Mouse (Mus musculus): ENCODE measurements around the gene Tbc1d30. TPM values are rescaled to one million over a fixed set of nuclear protein-coding genes. Genes with fewer than 3 reads are reported as not detected.

The Tbc1d30 gene
- 1.1 and 2.2 TPM in 2 replicates for polyA plus RNA-seq (2016; fragmentation: Nextera tagmentation; extraction: Ambion mirVana)

GRCm38 (mm10) chr10:121351066-121351581 is at the start of gene Tbc1d30:
TSS of gene Tbc1d30 (minus strand) at chr10:121351278.
- Histone ChIP-seq H3K9me3 (replicated peaks) (peaks cover 4% of the 10 kb centered on the region; the same call in 1 of the 2 replicates), H3K4me1 (peaks cover 30% of the 10 kb centered on the region), H3K4me3 (peak within 1 kb of the TSS; percentile 66), H3K27me3 (ENCODE audit: low read depth, poor library complexity, severe bottlenecking) (peaks cover 57% of the 10 kb centered on the region), H3K36me3 (no peaks in the 10 kb centered on the region), H3K27ac (replicated peaks) (peak within 1 kb of the TSS; percentile 61; the same call in 1 of the 2 replicates)
- DNase-seq (ENCODE audit: low spot score) = peak; percentile 62
- under 1% methylated on average over 61 of the region's 61 CpGs for WGBS

DNA sequence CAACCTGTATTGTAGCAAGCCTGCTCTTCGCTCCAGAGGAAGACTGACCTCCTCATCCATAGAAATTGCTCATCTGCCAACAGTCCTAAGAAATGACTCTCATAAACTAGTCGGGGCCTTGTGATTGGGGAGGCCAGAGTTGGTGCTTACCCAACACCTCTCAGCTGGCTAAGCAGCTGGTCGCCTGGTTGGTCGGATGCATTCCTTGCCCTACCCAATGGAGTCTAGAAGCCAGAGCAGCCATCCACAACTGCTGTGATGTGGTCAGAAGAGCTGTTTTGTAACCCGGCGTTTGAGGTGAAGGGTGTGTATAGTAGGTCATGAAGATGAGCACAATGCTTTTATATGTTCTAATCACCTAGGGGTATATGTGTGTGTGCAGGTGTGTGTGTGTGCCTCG is 47.5 kb upstream of the Tbc1d30 start:
- no peaks in the 10 kb centered on the region for H3K27me3 ChIP-seq (ENCODE audit: low read depth, poor library complexity, severe bottlenecking)
- no peak for DNase-seq (ENCODE audit: low spot score)
- H3K4me1 ChIP-seq = no peaks in the 10 kb centered on the region
- WGBS = 92% methylated on average over 7 of the region's 7 CpGs
- H3K9me3 ChIP-seq (replicated peaks) = no peaks in the 10 kb centered on the region
- peaks cover 34% of the 10 kb centered on the region for H3K36me3 ChIP-seq
- no peak overlapping the region for H3K4me3 ChIP-seq
- no peak overlapping the region for H3K27ac ChIP-seq (replicated peaks)

DNA sequence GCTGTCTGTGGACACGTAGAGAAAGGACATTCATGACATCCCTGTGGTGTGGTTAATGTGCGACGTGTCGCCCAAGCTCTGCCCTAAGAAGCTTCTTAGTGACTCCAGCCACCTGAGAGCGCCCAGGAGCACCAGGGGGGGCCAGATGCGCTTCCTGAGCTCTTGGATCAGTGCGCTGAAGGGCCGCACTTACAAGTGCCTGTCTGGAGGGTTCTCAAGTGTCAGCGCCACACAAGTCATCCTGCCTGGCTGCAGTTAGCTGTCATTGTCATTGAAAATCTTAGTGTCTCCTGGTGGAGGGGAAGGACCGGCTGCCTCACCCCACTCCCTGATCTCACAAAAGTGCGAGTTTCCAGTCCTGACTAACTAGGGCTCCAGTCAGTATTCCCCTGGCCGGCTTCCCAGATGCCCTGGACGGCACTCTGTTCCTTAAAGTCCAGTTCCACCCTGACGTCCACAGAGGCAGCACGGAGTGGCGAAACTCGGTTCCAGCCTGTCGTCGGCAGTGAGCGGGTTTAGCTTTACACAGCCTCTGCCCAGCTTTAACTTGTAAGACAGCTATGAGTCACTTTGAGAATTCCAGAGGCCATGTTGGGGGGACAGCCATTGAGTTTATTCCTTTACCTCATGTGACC is 44.6 kb upstream of the Tbc1d30 start:
- Histone ChIP-seq H3K27ac (replicated peaks) (no peak overlapping the region), H3K9me3 (replicated peaks) (no peaks in the 10 kb centered on the region), H3K27me3 (ENCODE audit: low read depth, poor library complexity, severe bottlenecking) (no peaks in the 10 kb centered on the region), H3K36me3 (peaks cover 63% of the 10 kb centered on the region), H3K4me3 (no peak overlapping the region), H3K4me1 (no peaks in the 10 kb centered on the region)
- DNase-seq (ENCODE audit: low spot score) = no peak
- 89% methylated on average over 20 of the region's 20 CpGs for WGBS

DNA sequence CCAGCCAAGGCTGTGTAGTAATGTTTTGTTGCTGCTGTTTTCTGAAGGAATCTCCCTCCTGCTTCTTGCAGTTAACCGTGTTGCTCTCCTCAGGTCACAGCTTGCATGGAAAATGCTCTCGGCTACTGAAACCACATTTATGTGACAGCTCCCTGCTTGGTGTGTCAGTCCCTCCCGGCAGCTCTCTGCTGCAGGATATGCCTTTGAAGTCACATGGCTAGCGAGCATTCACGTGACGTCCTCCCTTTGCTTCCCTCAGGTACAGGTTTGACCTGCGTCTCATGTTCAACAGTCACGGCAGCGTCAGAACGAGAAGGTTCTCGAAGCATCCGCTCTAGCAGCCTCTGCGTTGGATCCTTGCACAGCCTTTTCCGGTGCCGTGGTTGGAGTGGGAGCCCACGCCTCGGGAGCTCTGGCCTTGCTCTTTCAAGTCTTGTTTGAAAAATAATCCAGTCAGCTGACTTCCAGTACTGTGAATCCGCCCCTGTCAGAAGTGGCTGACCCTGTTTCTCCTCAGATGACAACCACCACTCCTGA is 43.8 kb upstream of the Tbc1d30 start:
- Histone ChIP-seq H3K36me3 (peaks cover 72% of the 10 kb centered on the region), H3K4me1 (no peaks in the 10 kb centered on the region)

DNA sequence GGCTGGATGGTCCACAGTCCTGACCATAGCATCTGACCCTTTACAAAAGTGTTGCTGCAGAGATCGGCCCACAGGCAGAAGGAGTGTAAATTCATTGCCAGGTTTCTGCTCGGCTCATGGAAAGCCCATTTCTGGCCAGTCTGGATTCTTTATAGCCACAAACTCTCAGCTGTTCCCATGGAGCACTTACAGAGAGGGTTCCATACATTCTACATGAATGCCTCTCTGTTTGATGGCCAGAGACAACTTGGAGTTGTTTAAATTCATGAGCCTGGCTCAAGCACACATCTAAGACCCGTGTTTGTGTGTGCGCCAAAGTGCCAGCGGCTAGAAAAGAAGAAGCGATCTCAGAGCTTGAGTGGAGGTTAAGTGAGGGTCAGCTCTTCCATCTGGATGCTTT is 43.2 kb upstream of the Tbc1d30 start:
- 96% methylated on average over 6 of the region's 6 CpGs for WGBS
- H3K27ac ChIP-seq (replicated peaks) = no peak overlapping the region
- H3K9me3 ChIP-seq (replicated peaks) = no peaks in the 10 kb centered on the region
- H3K4me1 ChIP-seq = no peaks in the 10 kb centered on the region
- H3K36me3 ChIP-seq = peaks cover 77% of the 10 kb centered on the region
- H3K4me3 ChIP-seq = no peak overlapping the region
- no peak for DNase-seq (ENCODE audit: low spot score)
- no peaks in the 10 kb centered on the region for H3K27me3 ChIP-seq (ENCODE audit: low read depth, poor library complexity, severe bottlenecking)

More for the DNA sequence above, 43.8 kb upstream of the Tbc1d30 start:
- WGBS = 95% methylated on average over 18 of the region's 18 CpGs
- Histone ChIP-seq H3K9me3 (replicated peaks) (no peaks in the 10 kb centered on the region), H3K27me3 (ENCODE audit: low read depth, poor library complexity, severe bottlenecking) (no peaks in the 10 kb centered on the region), H3K4me3 (no peak overlapping the region), H3K27ac (replicated peaks) (no peak overlapping the region)
- no peak for DNase-seq (ENCODE audit: low spot score)

DNA sequence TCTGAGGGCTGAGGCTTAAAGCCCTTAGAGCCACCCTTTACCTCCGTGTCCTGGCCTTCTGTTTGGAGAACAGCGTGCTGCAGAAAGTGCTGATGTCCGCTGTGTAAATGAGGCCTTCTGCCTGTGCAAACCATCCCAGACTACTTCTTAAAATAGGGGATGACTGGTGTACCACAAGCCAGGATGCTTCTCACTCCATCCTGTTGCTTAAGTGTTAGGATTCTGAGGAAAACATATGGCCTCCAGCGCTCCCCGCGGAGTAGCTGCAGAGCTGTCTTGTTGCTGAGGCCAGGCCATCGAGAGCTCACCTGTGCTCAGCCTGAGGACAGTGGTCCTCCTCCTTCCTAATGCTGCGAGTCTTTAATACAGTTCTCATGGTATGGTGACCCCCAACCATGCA is 40.8 kb upstream of the Tbc1d30 start:
- WGBS = 96% methylated on average over 8 of the region's 8 CpGs
- Histone ChIP-seq H3K9me3 (replicated peaks) (no peaks in the 10 kb centered on the region), H3K36me3 (peaks cover 99% of the 10 kb centered on the region), H3K4me3 (no peak overlapping the region), H3K4me1 (no peaks in the 10 kb centered on the region), H3K27ac (replicated peaks) (no peak overlapping the region), H3K27me3 (ENCODE audit: low read depth, poor library complexity, severe bottlenecking) (no peaks in the 10 kb centered on the region)
- DNase-seq (ENCODE audit: low spot score) = no peak

DNA sequence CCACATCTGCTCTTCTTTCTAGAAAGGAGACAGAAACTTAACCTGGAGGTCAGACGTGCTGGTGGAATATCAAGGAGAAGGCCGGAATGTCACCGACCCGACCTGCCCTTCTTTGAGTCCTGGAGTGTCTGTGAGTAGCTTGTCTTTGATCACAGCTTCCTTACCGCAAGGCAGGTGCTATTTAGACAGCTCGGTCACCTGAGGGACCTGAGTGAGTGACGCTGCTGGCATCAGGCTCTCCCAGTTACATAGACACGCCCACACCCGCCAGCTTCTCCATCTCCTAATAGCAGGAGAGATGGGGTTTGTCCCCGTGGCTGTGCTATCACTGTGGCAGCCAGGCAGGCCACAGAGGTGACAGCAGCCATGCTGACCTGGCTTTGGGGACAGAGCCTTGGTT is 39.5 kb upstream of the Tbc1d30 start:
- 85% methylated on average over 10 of the region's 10 CpGs for WGBS
- Histone ChIP-seq H3K4me3 (no peak overlapping the region), H3K4me1 (no peaks in the 10 kb centered on the region; the same call in 1 of the 2 replicates), H3K27me3 (ENCODE audit: low read depth, poor library complexity, severe bottlenecking) (no peaks in the 10 kb centered on the region), H3K9me3 (replicated peaks) (no peaks in the 10 kb centered on the region), H3K27ac (replicated peaks) (no peak overlapping the region), H3K36me3 (peaks cover 97% of the 10 kb centered on the region)
- DNase-seq (ENCODE audit: low spot score) = no peak

GRCm38 (mm10) chr10:121386347-121386746 is 35.3 kb upstream of the Tbc1d30 start:
- Histone ChIP-seq H3K27ac (replicated peaks) (no peak overlapping the region), H3K9me3 (replicated peaks) (no peaks in the 10 kb centered on the region), H3K4me3 (no peak overlapping the region), H3K4me1 (no peaks in the 10 kb centered on the region; the same call in 1 of the 2 replicates), H3K36me3 (peaks cover 97% of the 10 kb centered on the region), H3K27me3 (ENCODE audit: low read depth, poor library complexity, severe bottlenecking) (no peaks in the 10 kb centered on the region)
- DNase-seq (ENCODE audit: low spot score) = no peak
- 82% methylated on average over 9 of the region's 9 CpGs for WGBS

DNA sequence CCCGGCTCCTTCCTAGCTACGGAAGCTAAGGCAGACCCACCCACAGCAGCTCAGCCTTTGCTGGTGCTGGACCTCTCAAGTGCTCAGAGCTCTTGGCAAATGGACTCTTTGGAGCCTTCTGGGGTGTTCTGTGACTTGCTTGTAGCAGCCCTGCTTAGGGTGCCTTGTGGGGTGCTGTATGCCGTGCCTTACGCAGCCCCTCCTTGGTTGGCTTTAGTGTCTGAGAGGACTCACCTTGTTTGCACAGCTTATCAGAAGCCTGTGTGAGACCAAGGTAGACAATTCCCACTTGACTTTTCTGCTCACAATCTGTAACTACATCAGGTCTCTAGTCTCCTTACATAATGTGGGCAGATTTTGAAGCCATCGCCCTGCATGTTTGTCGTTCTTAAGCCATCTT is 34.6 kb upstream of the Tbc1d30 start:
- Histone ChIP-seq H3K4me1 (no peaks in the 10 kb centered on the region; the same call in 1 of the 2 replicates), H3K27me3 (ENCODE audit: low read depth, poor library complexity, severe bottlenecking) (no peaks in the 10 kb centered on the region), H3K36me3 (peaks cover 97% of the 10 kb centered on the region), H3K27ac (replicated peaks) (no peak overlapping the region), H3K4me3 (no peak overlapping the region), H3K9me3 (replicated peaks) (no peaks in the 10 kb centered on the region)
- no peak for DNase-seq (ENCODE audit: low spot score)
- WGBS = 97% methylated on average over 6 of the region's 6 CpGs

DNA sequence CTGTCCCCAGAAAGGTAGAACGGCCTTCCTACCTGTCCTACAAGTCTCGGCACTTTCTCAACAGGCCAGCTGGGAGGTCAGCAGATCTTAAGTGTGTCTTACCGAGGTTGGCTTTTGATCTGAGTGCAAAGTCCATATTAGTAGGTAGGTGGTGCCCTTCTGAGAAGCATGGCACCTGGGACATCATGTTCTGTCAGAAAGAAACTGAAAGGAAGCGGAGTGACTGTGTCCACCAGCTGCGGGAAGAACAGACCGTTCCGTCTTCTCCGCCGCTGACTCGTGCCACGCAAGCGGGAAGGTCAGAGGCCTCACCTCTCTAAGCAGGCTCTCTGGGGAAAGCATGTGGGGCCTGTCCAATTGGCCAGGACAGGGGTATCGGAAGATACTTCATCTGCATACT is 33.6 kb upstream of the Tbc1d30 start:
- Histone ChIP-seq H3K4me1 (no peaks in the 10 kb centered on the region; the same call in 1 of the 2 replicates), H3K27me3 (ENCODE audit: low read depth, poor library complexity, severe bottlenecking) (no peaks in the 10 kb centered on the region), H3K27ac (replicated peaks) (no peak overlapping the region), H3K36me3 (peaks cover 97% of the 10 kb centered on the region), H3K4me3 (no peak overlapping the region), H3K9me3 (replicated peaks) (no peaks in the 10 kb centered on the region)
- no peak for DNase-seq (ENCODE audit: low spot score)
- 94% methylated on average over 13 of the region's 13 CpGs for WGBS

DNA sequence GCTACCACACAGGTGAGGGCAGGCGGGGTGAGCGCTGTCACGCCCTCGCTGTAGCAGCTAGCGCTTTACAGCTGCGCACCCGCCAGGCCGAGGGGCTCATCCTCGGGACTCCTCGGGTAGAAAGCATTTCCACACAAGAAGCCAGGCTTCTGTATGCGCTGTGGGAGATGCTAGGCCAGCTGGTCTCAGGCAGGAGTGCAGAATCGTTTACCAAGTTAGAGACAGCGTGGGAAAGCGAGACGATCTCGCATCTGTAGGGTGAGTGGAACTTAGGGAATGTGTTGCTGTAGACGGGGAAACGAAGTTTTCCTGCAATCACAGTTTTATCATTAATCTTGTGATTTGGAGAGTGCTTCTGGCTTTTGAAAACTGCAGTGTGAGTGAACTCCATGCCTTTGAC is 30.2 kb upstream of the Tbc1d30 start:
- Histone ChIP-seq H3K36me3 (peaks cover 99% of the 10 kb centered on the region), H3K4me3 (no peak overlapping the region), H3K27me3 (ENCODE audit: low read depth, poor library complexity, severe bottlenecking) (no peaks in the 10 kb centered on the region), H3K27ac (replicated peaks) (no peak overlapping the region), H3K4me1 (no peaks in the 10 kb centered on the region; the same call in 1 of the 2 replicates), H3K9me3 (replicated peaks) (no peaks in the 10 kb centered on the region)
- no peak for DNase-seq (ENCODE audit: low spot score)
- 96% methylated on average over 18 of the region's 18 CpGs for WGBS

DNA sequence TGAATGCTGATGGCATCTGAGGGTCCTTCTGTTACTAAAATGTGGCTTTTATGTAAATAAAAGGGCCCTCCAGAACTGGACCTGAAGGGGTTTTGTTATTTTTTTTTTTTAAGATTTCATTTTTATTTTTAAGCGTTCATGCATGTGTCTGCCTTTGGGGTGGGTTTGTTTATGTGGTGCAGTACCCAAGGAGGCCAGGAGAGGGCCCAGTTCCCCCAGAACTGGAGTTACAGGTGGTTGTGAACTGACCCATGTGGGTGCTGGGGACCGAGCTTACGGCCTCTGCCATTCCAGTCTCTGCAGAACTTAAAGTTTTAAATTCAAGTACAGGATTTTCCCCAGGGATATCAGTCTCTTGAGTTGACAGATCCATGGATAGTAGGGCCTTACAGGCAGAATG is 28.3 kb upstream of the Tbc1d30 start:
- Histone ChIP-seq H3K36me3 (peaks cover 99% of the 10 kb centered on the region), H3K27ac (replicated peaks) (no peak overlapping the region), H3K4me1 (0 out of 2 replicates have a peak, but pooled peaks cover 3% of the 10 kb centered on the region), H3K4me3 (no peak overlapping the region), H3K27me3 (ENCODE audit: low read depth, poor library complexity, severe bottlenecking) (no peaks in the 10 kb centered on the region), H3K9me3 (replicated peaks) (no peaks in the 10 kb centered on the region)
- 95% methylated on average over 3 of the region's 3 CpGs for WGBS
- no peak for DNase-seq (ENCODE audit: low spot score)

GRCm38 (mm10) chr10:121376530-121377271 is 25.6 kb upstream of the Tbc1d30 start:
- Histone ChIP-seq H3K27ac (replicated peaks) (no peak overlapping the region), H3K4me1 (0 out of 2 replicates have a peak, but pooled peaks cover 3% of the 10 kb centered on the region), H3K4me3 (no peak overlapping the region), H3K36me3 (peaks cover 92% of the 10 kb centered on the region), H3K9me3 (replicated peaks) (no peaks in the 10 kb centered on the region), H3K27me3 (ENCODE audit: low read depth, poor library complexity, severe bottlenecking) (no peaks in the 10 kb centered on the region)
- DNase-seq (ENCODE audit: low spot score) = no peak
- 92% methylated on average over 24 of the region's 24 CpGs for WGBS

Measured in midbrain, embryonic 10.5 days (tissue).